Mouse (Mus musculus) frontal cortex, postnatal 36 days (tissue): ENCODE data around the gene Gucy2e.

Experiments
- DNase-seq, 2 experiments: peaks; one replicate each; pipeline ENCODE4 v3.0.0; 2022; ENCODE audit warnings: low spot score in 2 of 2

The Gucy2e gene

GRCm38 (mm10) chr11:69236061-69236925 lies 543 bp downstream of the Gucy2e start:
- no peak for DNase-seq

GRCm38 (mm10) chr11:69235285-69236060 lies 1.4 kb downstream of the Gucy2e start:
- peak; percentile 64 to 65 for DNase-seq

DNA sequence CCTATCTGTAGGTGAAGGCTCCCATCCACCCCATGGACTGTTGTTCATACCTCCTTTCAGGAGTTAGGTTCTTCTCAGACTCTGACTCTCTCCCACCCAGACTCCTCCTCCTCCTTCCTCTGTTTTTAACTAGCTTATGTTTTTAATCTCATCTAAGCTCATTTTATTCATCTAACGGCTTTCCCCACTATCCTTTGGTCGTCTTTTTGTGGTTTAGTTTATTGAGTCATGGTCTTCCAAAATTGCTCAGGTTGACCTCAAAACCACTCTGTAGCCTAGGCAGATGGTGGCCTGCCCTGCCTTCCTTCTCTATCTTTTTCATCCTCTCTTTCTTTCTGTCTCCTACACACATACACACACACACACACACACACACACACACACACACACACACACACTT lies 3.7 kb downstream of the Gucy2e start:
- no peak for DNase-seq

GRCm38 (mm10) chr11:69230420-69230819 lies 6.4 kb downstream of the Gucy2e start:
- no peak for DNase-seq

DNA sequence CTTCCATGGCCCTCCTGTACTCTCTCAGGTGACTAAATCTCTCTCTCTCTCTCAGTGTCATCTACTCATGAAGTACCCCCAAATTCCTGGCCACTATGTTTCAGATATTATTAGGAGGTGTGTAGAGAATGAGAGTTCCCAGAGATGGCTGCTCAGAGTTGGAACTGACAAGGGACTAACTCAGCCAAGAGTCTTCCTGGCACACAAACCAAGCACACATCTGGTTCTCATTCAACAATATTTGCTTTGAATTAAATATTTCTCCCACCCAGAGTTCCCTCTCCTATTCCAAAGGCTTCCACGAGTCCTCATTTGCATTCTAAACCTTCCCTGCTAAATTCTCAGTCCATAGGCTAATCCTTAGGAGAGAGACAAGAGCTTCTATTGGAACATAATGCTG lies 11.1 kb downstream of the Gucy2e start:
- DNase-seq = no peak

DNA sequence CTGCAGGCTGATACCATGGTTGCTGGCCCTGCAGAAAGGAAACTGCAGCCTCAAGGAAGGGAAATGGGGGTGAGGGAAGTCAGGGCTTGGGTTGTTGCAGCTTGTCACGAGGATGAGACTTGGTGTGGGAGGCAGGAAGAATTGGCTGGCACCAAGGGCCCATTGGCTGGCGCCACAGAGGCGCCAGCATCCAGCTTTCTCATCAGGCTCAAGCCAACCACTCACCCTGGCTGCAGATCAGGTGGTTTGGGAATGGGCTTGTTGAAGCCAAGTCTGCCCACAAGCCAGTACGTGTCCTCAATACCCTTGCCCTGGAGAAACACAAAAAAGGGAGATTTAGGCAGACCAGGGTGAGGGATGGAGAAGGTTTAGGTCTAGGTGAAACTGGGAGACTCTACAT lies 13.7 kb downstream of the Gucy2e start:
- DNase-seq = peak in 1 of 2 experiments; percentile 15

- no peak for DNase-seq
Measured at GRCm38 (mm10) chr11:69221070-69221469, 15.8 kb downstream of the Gucy2e start.

DNA sequence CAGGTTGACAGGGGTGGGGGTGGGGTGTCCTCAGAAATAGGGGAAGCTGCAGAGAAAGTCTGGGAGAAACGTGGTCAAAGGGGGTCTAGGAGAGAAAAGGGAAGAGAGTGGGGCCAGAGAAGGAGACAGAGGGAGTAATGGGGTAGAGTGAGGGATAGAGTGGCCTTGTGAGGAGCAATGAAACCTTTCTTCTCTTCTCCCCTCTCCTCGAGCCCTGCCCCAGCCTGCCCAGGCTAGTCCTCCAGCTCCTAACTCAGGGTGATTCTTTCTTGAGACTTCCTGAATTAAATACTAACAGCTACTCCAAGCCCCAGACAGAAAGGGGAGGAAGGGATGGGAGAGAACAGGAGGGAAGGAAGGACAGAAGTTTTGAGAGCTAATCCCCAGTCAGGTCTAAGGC lies 18.2 kb downstream of the Gucy2e start:
- no peak for DNase-seq

GRCm38 (mm10) chr11:69217411-69217810 lies 19.4 kb downstream of the Gucy2e start:
- DNase-seq = no peak

- DNase-seq = peak; percentile 39 to 70
Measured at GRCm38 (mm10) chr11:69211431-69211830, 25.4 kb downstream of the Gucy2e start.

DNA sequence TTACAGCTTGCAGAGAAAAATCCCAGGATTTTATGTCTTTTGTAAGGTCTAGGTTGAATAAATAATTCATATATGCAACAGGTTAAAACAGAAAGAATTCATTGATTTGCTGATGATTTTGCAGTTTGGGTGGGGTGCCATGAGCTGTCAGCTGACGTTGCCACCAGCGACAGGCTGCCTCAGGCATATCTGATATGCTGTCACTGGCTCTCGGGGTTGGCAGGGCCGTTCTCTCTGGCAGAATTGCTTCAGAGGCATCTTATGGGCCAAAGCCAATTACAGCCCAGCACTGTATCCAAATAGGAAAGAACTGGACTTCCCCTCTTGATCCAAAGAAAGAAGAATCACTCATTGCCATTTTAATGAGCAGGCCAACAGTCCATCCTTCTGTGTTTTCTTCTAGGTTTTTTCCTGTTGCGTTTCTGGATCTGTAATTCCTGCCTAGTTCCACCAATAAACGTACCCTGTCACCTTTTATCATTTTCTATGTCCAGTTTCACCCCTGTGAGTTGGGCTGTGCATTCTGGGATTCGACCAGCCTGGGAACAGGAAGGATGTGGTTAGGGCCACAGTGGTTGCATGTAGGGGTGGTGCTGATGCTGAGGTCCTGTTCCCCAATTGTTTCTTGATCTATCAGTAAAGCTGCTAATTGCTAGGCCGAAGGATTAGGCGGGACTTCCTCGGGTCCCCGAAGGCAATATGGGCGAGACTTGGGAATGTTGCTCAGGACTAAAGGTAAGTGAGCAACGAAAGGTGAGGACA lies 34.2 kb downstream of the Gucy2e start:
- no peak for DNase-seq

DNA sequence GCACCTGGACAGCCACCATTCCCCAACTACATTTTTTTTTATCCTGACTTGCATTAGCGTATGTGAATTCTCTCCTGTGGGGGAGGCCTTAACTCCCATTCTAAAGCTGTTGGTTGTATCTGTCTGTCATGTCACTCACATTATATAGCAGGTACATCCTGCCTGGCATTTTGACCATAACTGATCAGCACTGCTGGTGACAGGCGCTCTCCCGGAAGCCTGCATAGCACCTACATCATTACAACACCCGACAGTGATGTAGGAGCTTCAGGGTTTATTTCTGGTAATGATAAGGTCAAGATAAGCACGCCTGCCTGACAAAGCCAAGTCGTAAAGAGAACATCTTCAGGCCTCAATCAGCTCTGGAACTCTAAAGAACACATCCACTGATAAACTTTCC lies 36.6 kb downstream of the Gucy2e start:
- no peak for DNase-seq

DNA sequence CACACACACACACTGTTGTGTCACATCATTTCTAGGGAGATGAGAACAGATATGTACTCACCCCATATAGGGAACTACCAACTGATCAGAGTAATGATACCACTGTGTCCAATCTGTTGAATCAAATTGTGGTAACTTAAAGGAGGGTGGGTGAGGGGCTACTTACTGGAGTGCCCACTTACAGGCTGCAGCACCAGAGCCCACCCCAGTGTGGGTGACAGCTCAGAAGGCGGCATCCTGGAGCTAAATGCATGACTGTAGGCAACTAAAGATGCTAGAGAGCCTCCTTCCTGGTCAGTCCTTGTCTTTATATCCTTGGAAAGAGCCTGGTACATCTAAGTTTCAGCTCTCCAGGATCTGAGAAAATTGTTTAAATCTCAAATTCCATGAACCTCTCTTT lies 37.6 kb downstream of the Gucy2e start:
- DNase-seq = no peak

DNA sequence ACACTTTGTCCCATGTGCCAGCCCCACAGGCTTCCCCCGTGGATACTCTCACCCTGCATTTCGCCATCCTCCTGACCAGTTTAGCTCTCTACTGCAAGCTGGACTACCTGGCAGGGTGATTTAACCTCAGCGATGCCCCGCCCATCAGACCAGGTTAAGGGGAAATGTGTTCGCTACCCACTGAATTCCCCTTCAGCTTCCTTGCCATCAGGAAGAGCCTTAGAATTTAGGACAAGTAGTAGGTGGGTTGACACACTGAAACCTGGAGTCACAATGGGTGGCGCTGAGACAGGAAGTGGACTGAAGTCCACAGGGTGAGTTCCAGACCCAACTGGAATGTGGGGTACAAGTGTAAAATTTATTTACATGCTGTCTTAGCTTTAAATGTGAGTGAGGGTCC lies 39.1 kb downstream of the Gucy2e start, which contains the start of gene Alox8:
Gene Alox8, minus strand, starts transcription at position 101 of the 400 bp plus-strand sequence.
- DNase-seq = no peak

DNA sequence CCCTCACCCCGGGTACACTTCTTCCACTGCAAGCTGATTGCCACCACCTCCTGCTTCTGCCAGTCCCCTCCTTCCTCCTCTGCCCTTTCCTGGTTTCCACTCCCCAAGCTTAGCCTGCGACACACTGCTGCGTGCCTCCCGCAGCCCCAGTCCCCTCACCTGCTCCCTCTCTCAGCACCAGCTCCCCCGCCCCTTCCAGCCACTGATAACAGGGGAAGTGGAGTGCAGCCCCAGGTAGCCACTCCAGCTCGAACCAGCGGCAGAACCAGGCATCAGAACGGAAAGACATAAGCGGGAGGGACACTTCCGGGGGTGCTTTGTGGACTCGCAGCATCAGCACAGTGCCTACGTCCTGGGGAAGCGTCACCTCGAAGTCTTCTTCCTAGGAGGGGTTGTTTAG lies 39.6 kb downstream of the Gucy2e start:
- DNase-seq = no peak

GRCm38 (mm10) chr11:69196766-69197165 lies 40.1 kb downstream of the Gucy2e start:
- DNase-seq = peak in 1 of 2 experiments; percentile 5

DNA sequence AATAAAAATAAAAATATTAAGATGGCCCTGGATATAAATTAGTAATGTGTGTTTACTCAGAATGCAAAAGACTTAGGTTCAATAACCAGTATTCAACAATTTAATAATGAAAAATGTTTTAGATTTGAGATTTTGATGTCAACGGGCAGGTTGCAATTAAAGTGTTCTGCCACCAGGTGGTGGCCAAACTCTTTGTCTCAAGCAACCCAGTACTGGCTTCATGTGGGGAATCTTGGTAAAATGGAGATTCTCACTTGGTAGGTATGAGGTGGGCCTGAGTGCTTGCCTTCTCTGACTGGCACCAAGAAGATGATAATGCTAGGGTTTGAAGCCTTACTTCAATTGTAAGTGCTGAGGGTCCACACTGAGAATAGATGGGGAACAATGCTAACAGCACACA lies 44.0 kb downstream of the Gucy2e start:
- DNase-seq = peak in 1 of 2 experiments; percentile 30

DNA sequence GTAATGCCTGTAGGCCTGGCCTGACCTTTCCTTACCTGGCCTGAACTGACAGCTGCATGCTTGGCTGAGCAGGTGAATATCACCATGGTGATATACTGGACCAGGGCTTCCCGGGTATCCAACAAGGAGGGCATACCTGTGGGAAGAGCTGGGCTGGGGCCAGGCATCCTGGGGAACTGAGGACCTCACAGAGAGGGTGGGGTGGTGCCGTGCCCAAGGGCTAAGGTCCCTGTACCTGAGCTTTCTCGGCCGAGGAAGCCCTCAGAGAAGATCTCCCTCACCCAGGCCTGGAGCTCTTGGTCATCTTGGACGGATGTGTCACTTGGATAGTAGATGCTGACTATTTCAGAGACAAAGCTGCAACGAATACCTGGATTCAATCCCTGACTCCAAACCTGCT lies 50.9 kb downstream of the Gucy2e start:
- DNase-seq = no peak

- DNase-seq = no peak
Measured at GRCm38 (mm10) chr11:69185031-69185430, 51.8 kb downstream of the Gucy2e start.

DNA sequence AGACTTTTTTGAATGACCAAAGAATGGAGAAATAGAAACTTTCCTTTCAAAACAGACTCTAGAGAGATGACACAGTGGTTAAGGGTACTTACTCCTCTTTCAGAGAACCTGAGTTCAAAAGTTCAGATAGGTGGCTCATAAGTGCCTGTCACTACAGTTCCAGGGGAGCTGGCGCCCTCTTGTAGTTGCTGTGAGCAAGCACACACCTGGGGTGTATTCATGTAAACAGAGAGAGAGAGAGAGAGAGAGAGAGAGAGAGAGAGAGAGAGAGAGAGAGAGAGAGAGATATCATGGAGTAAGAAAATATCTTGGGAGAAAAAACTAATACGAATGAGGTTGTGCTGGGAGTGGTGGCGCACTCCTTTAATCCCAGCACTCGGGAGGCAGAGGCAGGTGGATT lies 56.7 kb downstream of the Gucy2e start:
- DNase-seq = no peak

DNA sequence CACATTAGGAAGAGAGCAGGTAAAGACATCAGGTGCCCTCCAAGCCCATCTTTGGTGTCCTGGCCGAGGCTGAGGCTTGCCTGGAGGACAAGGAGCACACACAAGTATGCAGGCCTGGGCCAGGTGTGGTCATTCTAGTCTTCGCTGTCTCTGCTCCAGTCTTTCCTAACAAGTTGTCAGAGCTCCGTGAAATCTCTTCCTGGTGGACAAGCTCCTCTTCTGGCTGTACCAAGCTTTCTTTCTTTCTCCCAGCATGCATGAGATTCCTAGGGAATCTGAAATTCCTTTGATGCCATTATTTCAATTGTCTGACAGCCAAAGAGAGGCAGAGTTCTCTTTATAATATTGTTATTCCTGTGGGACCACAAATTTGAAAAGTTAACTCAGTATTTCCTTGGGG lies 57.3 kb downstream of the Gucy2e start:
- no peak for DNase-seq

GRCm38 (mm10) chr11:69178525-69178924 lies 58.3 kb downstream of the Gucy2e start:
- no peak for DNase-seq
